Mouse (Mus musculus): ENCODE results near the gene Elane.
A peak's percentile ranks its signal among the peaks of the same experiment; 100 is the strongest.

The Elane gene

DNA sequence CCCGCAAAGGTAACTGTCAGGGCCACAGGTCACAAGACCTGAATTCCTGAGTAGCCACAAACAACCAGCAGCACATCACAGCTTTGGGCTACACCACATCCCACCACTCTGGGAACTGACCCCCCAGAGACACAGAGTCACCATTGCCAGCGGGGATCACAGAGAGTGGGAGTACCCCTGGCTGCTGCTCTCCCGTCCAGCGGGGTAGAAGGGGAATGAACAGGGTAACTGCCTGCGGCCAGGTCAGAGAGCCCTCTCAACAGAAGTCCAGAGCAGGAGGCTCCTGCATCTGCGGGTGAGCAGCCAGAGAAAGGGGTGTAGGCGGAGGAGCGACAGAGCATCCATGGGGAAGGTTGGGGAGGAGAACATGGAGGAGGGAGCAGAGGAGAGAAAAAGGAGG lies 30.0 kb downstream of the Elane start:
- DNase-seq: peak; percentile 28

DNA sequence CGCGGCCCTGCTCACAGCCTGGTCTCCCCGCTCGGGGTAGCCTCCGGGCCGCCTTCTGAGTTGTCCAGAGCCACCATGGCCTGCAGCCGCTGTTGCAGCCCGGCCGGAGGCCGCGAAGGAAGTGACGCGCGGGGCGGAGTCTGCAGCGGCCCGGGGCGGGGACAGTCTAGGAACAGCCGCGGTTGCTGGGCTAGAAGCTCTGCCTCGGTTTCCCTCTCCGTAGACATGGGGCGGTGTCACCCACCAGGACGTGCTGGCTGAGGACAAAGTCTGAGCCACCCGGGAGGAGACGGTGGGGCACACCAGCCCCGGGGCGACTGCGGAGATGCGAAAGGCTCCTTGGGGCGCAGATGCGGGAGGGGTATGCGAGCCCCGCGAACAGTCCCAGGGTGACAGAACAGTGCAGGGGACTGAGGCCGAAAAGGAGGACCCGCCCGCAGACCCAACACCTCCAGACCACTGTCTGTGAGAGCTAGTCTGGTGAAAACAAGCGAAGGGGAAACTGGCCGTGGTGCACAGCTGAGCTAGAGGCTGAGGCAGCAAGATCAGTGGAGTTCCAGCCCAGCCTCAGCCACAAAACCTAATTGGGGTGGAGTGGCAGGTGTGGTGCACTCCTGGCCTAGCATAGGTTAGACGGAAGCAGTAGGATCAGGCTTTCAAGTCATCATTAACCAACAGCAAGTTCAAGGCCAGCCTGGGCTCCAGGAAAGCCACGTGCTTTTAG lies 30.9 kb downstream of the Elane start, which contains the start of gene Kiss1r:
Kiss1r (plus strand) TSS at position 164 of the 724 bp plus-strand sequence.
- peak; percentile 77 for DNase-seq

DNA sequence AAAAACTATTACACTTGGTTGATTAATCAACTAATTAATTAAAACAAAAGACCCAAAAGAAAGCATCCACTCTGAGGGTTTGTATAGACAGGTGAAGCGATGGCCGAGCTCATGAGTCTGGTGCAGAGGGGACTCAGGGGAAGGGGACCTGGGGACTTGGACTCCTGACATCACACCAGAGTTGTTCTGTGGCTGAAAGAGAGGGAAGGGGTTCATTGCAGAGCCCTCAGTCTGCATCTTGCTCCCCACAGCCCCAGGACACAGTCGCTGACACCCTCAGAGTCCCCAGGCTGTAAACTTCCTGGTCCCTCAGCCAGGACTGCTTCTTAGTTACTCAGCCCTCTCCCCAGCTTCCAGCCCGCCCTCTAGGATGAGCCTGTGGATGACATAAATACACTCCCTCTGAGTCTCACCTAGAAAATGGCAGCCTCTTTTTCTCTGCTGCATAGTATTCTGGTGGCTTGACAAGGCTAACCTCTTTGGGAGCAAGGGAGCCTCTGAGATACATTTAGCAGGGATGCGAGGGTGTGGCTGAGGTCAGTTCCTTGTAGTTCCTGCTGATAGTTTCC lies 31.6 kb downstream of the Elane start:
- DNase-seq: no peak

DNA sequence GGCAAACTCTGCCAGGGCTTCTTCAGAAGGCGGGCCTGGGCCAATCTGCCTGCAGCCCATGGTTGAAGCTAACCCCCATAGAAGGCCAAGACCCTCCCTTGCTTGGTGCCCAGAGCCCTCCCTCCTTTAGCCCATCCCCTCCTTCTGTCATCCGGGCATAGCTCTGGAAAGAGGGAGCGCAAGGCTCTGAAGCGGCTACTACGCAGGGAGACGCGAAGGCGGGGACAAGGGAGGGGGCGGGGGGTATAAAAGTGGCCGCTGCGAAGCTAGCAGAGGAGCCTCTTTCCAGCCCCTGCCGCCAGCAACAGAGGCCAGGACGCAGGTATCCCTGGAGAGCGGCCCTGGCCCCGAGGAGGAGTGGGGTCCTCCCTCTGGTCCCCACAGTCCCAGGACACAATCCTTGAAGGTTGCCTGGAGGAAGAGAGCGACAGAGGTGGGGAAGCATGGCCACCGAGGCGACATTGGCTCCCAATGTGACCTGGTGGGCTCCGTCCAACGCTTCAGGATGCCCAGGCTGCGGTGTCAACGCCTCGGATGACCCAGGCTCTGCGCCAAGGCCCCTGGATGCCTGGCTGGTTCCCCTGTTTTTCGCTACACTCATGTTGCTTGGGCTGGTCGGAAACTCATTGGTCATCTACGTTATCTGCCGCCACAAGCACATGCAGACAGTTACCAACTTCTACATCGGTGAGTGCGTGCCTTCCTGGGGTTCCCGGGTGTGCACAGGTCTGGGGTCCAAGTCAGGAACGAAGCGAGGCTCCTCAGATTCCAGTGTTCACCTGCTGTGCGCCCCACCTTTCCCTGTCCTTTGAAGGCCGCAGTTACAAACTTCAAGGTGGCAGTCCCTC lies 32.4 kb downstream of the Elane start:
- no peak for DNase-seq

DNA sequence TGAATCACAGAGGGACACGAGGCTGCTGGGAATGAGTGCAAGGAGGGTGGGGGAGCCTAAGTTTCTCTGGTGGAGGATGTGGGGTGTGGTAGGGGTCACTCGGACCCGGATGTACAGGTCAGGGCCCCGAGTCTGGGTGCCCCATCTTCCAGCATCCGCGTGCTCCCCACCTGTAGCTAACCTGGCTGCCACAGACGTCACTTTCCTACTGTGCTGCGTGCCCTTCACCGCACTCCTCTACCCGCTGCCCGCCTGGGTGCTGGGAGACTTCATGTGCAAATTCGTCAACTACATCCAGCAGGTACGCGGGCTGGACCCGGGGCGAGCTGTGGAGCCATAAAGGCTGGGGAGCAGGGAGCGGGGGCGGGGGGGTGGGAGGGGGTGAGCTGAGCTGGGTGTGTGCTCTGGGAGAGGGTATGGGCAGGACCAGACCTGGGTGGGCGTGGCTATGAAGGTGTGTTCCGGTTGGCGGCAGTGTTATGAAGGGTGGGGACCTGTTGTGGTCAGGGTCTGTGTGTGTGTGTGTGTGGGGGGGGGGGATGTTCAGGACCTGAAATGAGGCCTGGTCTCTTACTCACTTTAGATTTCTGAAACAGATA lies 33.3 kb downstream of the Elane start:
- DNase-seq: peak; percentile 29

DNA sequence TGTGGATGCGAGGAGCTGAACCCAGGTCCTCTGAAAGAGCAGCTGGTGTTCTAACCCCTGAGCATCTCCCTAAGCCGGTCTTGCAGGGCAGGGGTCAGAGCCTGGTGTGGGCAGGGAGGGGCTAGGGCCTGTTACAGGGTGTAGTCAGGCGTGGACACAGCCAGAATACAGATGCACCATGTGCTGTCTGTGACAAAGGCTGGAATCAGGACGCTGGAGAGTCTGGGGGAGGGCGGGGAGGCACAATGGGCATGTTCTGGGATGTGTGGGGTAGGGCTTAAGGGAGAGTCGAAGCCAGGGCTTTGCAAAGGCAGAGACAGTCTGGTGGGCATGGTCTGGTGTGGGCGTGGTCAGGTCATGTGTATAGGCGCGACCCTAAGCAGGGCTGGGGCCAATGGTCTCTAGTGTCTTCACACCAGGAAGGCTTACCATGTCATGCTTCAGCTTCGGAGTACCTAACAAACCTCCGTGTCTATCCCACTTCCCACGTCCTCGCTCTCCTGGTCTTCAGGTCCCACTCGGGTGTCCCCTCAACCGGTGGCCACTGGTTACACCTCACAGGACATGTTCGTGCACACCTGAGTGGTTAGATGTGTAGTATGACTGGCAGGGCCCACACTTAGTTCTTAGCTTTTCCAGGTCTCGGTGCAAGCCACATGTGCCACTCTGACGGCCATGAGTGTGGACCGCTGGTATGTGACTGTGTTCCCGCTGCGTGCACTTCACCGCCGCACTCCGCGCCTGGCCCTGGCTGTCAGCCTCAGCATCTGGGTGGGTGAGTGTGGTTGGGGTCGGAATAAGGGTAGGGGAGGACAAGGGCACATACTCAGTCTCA lies 34.2 kb downstream of the Elane start:
- peak; percentile 11 for DNase-seq

DNA sequence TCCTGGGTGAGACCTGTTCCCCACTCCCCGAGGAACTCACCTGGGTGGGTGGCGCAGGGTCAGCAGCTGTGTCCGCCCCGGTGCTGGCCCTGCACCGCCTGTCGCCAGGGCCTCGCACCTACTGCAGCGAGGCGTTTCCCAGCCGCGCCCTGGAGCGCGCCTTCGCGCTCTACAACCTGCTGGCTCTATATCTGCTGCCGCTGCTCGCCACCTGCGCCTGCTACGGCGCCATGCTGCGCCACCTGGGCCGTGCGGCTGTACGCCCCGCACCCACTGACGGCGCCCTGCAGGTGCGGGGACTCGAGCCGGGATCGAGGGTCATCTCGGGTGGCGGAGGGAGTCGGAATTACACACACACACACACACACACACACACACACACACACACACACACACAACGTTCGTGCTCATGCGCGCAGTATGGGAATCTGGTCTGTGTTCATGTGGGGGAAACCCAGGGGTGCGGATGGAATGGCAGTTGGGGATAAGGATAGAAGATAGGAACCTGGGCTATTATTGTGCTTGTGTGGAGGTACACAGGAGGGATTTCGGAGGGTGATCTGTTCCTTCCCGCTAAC lies 35.0 kb downstream of the Elane start, which contains the start of gene R3hdm4:
R3hdm4 (minus strand) TSS at position 251 of the 578 bp plus-strand sequence.
- no peak for DNase-seq

DNA sequence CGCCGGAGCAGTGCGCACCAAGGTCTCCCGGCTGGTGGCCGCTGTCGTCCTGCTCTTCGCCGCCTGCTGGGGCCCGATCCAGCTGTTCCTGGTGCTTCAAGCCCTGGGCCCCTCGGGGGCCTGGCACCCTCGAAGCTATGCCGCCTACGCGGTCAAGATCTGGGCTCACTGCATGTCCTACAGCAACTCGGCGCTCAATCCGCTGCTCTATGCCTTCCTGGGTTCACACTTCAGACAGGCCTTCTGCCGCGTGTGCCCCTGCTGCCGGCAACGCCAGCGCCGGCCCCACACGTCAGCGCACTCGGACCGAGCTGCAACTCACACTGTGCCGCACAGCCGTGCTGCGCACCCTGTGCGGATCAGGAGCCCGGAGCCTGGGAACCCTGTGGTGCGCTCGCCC lies 35.5 kb downstream of the Elane start:
- no peak for DNase-seq

DNA sequence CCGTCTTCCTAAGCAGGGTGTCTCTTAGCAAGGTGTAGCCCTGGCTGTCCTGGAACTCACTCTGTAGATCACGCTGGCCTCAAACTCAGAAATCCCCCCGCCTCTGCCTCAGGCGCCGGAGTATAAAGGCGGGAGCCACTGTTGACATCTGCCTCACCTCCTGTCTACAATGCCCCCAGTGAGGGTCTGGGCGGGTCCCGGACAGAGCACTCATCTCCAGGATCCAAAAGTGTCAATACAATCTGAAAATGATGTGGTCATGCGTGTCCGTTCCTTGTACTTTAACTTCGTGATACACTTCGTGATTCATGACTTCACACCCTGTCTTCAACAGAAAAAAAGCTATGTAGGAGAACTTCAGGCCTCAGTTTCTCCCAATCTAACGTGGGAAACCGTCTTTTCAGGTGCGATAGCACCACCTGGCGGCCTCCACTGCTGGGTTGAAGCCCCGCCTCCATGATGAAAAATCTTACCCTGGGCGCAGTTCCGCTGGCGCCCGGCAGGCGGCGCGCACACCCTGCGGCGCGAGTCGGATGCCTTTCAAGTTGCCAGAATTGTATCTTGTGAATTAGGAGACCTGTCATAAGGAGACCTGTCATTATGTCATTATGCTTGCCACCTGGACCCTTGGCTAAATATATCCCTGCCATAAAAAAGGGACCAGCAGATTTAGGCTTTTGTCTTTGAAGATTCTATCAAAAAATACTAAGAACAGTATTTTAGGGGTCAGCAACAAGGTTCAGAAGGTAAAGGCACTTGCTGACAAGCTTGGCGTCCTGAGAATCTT lies 39.1 kb downstream of the Elane start:
- DNase-seq: peak; percentile 87

DNA sequence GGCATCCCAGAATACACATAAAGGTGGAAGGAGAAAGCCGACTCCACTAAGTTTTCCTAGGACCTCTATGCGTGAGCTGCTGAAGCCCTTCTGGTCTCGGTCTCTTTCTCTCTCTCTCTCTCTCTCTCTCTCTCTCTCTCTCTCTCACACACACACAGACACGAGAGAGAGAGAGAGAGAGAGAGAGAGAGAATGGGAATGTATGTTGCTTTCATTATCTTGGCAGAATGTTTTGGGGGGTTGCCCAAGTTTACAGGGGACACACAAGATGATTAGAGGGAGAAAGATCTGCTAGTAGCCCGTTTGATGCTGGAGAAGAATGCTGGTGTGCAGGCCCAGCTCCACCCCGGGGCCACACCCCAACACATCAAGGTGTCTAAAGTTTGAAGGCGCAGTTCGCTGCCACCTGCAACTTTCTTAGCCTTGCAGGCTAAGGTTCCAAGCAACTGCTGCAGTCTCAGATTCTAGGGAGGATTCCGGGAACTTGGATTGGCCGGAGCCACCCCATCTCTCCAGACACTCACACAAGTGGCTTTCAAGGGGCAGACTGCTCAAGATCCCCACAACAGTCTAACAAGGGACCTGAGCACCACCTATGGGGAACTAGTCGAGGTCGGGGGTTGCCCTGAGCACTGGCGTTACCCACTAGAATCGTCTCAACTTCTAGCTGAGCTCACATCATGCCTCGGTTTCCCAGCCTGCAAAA lies 39.9 kb downstream of the Elane start:
- no peak for DNase-seq

DNA sequence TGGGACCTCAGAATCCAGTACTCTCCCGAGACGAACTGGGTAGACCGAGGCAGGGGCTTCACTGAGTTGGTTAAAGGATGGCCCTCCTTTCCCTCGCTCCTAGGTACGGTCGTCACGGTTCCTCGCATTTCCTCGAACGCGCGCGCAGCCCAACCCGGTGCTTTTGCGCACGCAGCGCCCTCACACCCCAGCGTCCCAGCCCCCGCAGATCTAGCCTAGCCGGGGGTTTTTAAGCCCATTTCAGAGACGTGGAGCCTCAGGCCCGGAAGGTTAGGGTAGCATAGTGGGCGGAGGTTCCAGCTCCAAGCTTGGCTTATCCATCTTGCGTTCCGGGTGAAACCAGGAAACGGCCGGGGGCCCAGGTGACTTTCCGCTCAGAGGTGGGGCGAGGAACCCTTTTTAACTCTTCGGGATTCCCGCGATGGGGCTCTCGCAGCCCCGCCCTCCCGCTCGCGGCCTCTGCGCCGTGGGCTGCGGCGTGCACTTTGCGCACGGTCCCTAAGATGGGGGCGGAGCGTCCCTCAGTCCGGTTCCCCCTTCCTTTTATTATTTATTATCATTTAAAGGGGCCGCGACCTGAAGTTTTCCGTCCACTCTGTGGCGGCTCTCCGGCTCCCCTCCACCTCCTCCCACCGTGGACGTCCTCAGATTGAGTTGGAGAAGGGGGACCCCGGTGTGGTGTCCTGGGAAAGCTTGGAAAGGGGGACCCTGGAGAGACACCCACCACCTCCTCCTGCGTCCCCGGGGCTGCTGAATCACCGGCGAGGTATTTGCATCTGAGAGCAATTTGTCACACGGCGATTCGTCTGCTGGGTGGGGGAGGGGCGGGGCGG lies 40.7 kb downstream of the Elane start, which contains the start of gene Arid3a:
Arid3a (plus strand) TSS at position 553 of the 833 bp plus-strand sequence.
- DNase-seq: peak; percentile 90

DNA sequence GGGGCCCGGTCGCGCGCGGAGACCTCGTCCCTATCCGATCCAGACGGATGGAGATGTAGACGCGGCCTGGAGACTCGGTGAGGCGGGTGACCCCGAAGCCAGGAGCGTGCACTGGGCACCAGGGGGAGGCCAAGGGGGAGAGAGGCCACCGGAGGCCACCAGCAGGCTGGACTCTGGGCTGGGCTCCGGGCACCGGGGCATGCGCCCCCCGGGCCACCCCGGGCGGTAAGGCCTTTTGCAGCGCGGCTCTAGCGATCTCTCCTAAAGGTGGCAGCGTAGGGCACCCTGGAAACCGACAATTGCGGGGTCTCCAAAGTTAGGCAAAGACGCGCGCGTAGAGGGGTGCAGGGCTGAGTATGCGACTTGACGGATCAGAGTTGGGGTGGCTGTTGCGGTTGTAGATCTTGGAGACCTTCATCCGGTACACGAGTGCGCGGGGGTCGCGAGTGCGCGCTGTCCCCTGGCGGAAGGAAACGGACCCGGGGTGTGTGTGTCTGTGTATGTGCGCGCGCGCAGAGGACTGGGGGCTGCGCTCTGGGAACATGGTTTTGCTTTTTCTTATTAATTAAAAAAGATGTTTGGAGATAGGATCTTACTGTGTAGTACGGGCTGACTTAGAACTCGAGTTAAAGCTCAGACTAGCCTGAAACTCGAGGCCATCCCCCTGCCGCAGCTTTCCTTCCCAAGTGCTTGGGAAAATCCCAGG lies 41.4 kb downstream of the Elane start:
- peak; percentile 57 for DNase-seq

DNA sequence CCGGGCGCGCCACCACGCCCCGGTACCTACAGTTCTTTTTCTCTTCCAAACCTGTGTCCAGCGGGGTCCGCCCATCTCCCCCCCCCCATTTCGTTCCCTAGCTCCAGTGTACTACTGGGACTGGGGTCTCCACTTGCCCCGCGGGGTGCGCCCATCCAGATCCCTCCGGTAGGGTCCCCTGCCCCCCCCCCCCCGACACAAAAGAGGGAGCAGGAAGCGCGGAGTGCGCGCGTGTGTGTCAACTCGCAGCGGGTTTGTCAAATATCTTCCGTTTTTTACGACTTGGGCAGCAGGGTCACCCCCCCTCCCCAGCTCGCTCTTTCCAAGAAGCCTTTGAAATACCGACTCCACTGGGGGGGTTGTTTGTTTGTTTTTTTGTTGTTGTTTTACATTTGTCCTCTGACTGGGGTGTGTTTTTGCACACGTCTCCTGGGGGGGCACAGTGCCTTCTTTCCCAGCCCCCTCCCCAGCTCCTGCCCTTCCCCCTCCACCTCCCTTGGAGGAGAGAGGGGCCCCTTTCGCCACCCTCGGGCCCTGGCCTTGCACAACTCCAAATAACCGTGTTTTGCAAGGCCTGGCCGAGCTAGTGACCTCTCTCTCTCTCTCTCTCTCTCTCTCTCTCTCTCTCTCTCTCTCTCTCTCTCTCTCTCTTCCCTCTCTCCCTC lies 42.1 kb downstream of the Elane start:
- no peak for DNase-seq

DNA sequence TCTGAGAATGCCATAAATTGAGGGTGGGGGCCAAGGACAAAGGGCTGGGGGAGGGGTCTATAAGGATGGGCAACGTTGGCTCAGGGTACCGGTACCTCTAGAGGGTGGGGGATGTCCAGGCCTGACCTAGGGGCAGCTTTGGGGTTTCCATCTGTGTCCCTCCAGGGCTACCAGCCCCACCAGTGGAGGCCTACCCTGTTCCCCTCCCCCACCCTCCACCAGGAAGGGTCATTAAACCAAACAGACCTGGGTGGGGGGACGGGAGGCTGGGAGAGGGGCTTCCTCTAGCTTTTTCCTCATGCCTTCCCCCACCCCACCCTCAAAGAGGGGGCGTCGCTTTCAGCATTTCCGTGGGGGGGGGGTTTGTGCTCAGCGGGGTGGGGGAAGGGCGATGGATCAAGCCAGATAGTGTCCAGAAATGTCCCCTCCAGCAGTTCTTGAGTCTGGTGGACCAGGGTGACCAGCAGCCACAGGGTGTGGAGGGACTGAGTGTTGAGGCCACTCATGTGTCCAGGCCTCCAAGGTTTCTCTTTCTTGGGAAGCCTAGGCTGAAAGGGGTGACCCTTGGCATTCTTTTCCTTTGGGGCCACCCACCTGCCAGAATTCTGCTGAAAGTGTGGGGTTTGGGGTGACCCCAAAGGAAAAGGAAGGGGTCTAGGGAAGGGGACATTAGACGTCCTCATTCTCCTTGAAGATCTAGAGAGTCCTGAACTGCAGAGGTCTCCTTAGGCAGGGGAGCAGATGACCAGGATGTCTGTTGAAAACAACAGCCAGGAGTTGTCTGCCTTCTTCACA lies 43.1 kb downstream of the Elane start:
- DNase-seq: no peak

DNA sequence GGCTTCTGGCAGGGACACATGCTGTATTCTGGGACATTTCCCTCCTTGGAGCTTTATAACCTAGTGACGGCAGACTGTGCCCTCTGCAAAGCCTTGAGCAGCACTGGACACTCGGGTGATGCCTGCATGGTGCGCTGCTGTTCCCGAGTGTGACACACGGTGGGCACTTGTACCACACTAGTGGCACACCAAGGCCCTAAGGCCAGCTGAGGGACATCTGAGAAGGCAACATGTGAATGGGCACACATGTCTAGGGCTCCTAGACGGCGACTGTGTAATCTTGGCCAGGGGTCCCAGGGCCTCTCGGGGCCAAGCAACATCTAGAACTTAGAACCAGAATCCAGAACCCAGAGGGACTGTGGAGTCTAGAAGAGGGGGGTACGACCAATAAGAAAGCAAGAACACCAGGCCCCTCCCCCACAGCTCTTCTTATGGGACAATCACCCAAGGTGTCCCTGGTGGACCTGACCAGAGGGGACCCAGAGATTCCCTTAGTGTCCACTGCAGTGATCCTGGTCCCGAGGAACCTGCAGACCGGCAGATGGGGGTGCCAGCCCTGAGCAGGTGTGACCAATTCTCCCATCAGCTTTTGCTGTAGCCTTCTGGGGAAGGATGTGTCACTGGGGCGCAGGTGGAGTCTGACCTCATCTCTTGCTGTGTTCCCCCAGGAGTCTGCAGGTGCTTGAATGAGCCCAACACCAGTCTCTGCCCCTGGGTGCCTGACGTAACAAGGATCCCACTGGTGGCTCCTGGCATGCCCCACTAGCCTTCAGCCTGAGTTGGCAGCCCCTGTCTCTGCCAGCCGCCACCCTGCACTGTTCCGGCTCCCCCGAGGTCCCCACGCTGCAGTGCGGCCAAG lies 44.1 kb downstream of the Elane start:
- no peak for DNase-seq

DNA sequence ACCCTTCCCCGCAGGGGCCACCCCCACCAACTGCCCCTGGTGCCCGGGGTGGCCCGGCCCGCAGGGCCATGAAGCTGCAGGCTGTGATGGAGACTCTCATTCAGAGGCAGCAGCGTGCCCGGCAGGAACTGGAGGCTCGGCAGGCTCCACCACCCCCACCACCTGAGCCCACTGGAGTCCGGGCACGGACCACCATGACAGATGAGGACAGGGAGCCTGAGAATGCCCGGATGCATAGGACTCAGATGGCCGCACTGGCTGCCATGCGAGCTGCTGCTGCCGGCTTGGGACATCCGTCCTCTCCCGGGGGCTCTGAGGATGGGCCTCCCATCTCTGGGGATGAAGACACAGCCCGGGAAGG lies 44.8 kb downstream of the Elane start:
- DNase-seq: no peak

Measured in kidney, adult 11 months (tissue).